Mouse (Mus musculus) cortical plate, adult 2 months (tissue): ENCODE results near the gene Atg4b. TPM values are rescaled to one million over a fixed set of nuclear protein-coding genes. Genes with fewer than 3 reads are reported as not detected.

Experiments used
- H3K27ac ChIP-seq: fragments of 200-500 bp; 2 replicates; pipeline ENCODE4 v1.5.1; 2012; ENCODE audit warnings: low read length, control low read depth, inconsistent platforms; ENCODE audit not compliant: insufficient read depth
- H3K4me1 ChIP-seq: fragments of 200-500 bp; 2 replicates; pipeline ENCODE4 v1.6.1; 2011; ENCODE audit warnings: low read length; ENCODE audit not compliant: control insufficient read depth, insufficient read depth
- H3K4me3 ChIP-seq: fragments of 200-500 bp; 2 replicates; pipeline ENCODE4 v1.5.1; 2011; ENCODE audit warnings: mild to moderate bottlenecking, low read length, control low read depth; ENCODE audit not compliant: insufficient read depth
- CTCF ChIP-seq: fragments of 200-500 bp; IDR thresholded peaks from 2 replicates; pipeline ENCODE4 v1.5.1; 2011; ENCODE audit warnings: mild to moderate bottlenecking, control low read depth, low read length; ENCODE audit not compliant: insufficient read depth; ENCODE audit errors: extremely low read depth
- POLR2A ChIP-seq: fragments of 200-500 bp; IDR thresholded peaks from 2 replicates; pipeline ENCODE4 v1.6.1; 2011; ENCODE audit warnings: mild to moderate bottlenecking, low read length, control low read depth; ENCODE audit not compliant: insufficient read depth; ENCODE audit errors: extremely low read depth
- polyA plus RNA-seq: library from polyadenylated mRNA; depleted of rRNA; stranded (reverse); fragments of >200 nt; gene quantifications from 2 replicates; pipeline ENCODE4 v1.2.3, GENCODE M21; 2012

The Atg4b gene
- polyA plus RNA-seq, 1 experiment = 50.7 TPM

DNA sequence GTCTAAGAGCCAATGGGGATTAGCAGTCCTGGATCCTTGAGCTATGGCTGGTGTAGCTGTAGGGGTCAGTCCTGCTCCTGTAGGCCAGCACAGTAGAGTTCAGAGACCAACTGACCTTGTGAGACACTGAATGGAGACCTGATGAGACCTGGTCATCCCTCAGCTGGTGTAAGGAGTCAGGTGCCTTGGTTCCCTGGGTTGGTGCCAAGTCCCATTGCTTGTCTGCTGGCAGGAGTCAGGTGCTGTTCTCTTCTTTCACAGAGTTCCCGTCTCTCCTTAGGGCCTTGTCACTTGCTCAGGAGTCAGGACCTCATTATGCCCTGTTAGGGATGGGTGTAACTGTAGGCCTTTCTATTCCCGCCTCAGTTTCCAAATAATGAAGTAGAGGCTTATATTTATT, 35.6 kb downstream of the Atg4b start:
- no peak overlapping the region for H3K27ac ChIP-seq
- TF ChIP-seq POLR2A (no peak), CTCF (no peak)
- H3K4me3 ChIP-seq = no peak overlapping the region
- no peaks in the 10 kb centered on the region for H3K4me1 ChIP-seq

DNA sequence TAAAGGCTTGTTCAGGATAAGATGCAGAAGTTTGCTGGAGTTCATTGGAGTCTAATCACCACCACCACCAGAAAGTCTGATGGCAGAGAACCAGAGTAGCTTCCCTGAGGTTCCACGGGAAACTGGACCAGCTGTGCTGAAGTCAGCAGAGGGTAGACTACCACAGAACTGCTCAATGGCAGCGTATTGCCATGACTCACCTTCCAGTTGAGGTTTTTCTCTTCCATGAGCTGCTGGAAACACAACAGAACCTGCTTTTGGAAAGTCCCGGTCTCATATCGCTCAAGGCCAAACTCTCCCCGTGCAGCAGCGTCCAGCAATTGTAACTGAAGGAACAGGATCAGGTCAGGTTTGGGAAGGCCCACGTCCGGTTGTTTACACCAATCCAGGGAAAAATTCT, 43.2 kb downstream of the Atg4b start:
- no peak overlapping the region for H3K4me3 ChIP-seq
- H3K4me1 ChIP-seq = no peaks in the 10 kb centered on the region
- H3K27ac ChIP-seq = no peak overlapping the region
- TF ChIP-seq CTCF = no peak
- no peak for TF ChIP-seq POLR2A

- no peak overlapping the region for H3K4me3 ChIP-seq
- H3K4me1 ChIP-seq = no peaks in the 10 kb centered on the region
- no peak overlapping the region for H3K27ac ChIP-seq
- TF ChIP-seq CTCF (no peak), POLR2A (no peak)
Observed at GRCm38 (mm10) chr1:93795886-93796285, 44.6 kb downstream of the Atg4b start.

- H3K27ac ChIP-seq = no peak overlapping the region
- TF ChIP-seq POLR2A (no peak), CTCF (no peak)
- H3K4me3 ChIP-seq = peak overlapping the region; percentile 65
- no peaks in the 10 kb centered on the region for H3K4me1 ChIP-seq
Observed at GRCm38 (mm10) chr1:93800670-93801503, 49.6 kb downstream of the Atg4b start.

- Histone ChIP-seq H3K4me3 (peak within 1 kb of the TSS; percentile 65), H3K27ac (0 out of 2 replicates have a peak within 1 kb of the TSS, but pooled peaks have one; percentile 4), H3K4me1 (no peaks in the 10 kb centered on the region)
- 0 out of 2 replicates have a peak, but pooled peaks have one; percentile 35 for TF ChIP-seq POLR2A
- TF ChIP-seq CTCF = peak; percentile 20; the same call in 1 of the 2 replicates
Observed at GRCm38 (mm10) chr1:93801741-93802238, 50.5 kb downstream of the Atg4b start, which contains the start of gene Dtymk. Gene Dtymk, minus strand, starts transcription at chr1:93801934.

DNA sequence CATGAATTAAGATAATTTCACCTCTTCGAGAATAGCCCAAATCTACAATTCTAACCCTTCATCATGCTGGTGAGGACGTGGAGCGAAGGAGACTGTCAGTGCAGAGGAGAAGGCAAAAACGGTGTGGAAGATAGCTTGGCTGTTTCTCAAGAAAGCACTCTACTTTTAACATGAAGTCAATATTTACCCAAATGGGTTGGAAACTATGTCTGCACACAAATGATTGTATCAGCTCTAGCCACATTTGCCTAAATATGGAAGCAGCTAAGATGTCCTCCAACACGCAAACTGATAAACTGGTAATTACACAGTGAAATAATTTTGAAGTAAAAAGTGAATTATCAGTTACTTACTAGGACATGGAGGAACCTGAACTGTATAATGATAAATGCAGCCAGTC, 51.5 kb downstream of the Atg4b start:
- Histone ChIP-seq H3K4me3 (no peak overlapping the region; the same call in 1 of the 2 replicates), H3K27ac (no peak overlapping the region), H3K4me1 (no peaks in the 10 kb centered on the region)
- TF ChIP-seq POLR2A (no peak), CTCF (no peak)

DNA sequence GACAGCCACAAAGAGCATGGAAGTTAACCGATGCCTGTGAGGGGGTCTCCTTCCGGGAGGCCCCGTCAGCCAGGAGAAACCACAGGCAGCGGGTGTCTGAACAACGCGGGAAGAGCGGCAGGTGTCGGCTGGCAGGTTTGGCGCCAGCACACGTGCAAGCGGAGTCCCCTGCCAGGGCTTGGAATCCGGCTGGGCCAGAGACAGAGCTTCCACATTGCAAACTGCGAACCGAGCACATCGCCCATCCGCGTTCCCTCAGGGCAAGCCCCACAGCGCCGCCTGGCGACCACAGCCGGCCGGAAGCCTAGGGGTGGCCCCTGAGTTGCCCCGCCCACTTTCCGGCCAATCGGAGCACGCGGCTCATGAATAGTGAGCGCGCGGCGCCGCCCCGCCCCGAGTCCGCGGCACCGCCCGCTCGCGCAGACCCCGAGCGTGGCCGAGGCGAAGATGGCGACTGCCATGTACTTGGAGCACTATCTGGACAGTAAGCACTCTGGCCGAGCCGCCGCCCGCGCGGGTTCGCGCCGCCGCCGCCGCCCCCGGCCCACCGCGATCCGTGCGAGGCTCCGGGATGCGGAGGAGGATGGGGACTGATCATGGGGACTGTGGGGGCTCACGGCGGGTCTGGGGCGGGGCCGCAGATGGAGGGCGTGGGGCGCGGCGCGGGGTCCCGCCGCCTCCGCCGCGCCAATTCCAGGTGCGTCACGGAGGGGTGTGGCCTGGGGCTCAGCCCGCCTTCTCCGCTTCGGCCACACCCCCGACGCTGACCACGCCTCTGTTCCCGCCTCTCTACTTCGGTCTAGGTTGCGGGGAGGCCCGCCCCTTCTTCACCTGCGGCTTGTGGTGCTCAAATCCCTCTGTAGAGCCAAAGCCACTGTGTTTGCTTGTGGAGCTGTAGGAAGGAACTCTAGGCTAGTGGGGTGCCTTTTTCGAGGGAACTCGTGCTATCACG, 52.5 kb downstream of the Atg4b start, which contains the start of gene Ing5:
Gene Ing5 (plus strand): TSS at position 410 of the 952 bp plus-strand sequence.
- TF ChIP-seq CTCF = peak; percentile 84
- peak; percentile 56; the same call in 1 of the 2 replicates for TF ChIP-seq POLR2A
- H3K4me3 ChIP-seq = peak within 1 kb of the TSS; percentile 50
- 0 out of 2 replicates have a peak within 1 kb of the TSS, but pooled peaks have one; percentile 41 for H3K27ac ChIP-seq
- H3K4me1 ChIP-seq = no peaks in the 10 kb centered on the region

DNA sequence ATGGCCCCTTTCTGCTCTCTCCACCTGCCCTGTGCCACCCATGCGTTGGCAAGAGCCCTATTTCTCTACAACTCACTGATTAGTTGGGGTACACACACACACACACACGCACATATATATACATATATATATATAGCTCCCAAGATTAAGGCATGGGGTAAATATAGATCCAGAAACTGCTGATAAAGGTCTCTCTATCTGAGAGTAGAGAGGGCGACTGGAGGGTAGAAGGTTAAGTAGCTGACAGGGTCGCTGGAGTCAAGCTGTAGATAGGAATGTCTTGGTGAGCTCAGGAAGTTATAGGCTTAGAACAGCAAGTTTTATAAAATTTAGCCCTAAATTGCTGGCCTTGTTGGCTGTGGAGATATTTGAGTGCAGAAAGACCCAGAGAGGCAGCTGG, 53.5 kb downstream of the Atg4b start:
- no peak for TF ChIP-seq POLR2A
- no peak for TF ChIP-seq CTCF
- H3K4me1 ChIP-seq = no peaks in the 10 kb centered on the region

More for the DNA sequence above, 53.5 kb downstream of the Atg4b start:
- no peak overlapping the region for H3K27ac ChIP-seq
- H3K4me3 ChIP-seq = peak overlapping the region; percentile 50; the same call in 1 of the 2 replicates
